In the genomic region with DNA sequence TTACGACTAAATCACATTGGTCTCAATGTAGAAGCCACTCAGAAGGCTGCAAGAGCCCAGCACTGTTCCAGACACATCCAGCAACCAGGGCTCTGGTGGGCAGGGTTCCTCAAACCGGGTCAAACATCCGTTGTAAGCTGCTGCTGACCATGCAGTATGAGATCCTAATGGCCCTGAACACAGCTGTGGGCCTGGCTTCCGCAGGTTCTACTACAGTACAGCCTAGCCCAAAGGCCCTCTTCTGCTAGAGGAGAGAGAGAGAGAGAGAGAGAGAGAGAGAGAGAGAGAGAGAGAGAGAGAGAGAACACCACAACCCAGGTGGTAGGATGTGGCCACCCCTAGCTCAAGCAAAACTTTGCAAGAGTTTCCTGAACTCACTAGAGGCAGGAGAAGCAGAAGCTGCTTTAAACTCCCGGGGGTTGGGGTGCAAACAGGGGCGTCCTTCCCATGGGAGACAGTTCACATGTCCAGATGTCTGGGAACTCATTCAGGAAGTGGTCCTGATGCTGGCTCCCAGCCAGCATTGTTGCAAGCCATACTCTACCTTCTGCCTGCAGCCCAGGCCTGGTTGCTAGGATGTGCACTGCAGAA, we compare ENCODE assay signal across 11 mouse cellular contexts. TPM values are rescaled to one million over a fixed set of nuclear protein-coding genes. Genes with fewer than 3 reads are reported as not detected.
DNase-seq lines count a peak whose midpoint lies in the region; ATAC-seq and TF ChIP-seq lines count a peak whose summit lies in the region.
"Had no signal": no experiment of that assay in that cellular context is flagged by ENCODE, and none has a peak within 500 bp of the region (broad histone marks: within the 10 kb centered on the region; RNA-seq: fewer than 3 reads in every experiment).

No protein-coding gene starts in this region.

- no peaks in the 10 kb centered on the region for H3K27me3 ChIP-seq in forebrain, embryonic 15.5 days
- no peaks in the 10 kb centered on the region for H3K27me3 ChIP-seq in forebrain, embryonic 11.5 days (ENCODE audit: control insufficient read depth, insufficient read depth, low read length)
- no peaks in the 10 kb centered on the region for H3K27me3 ChIP-seq in midbrain, postnatal 0 days (ENCODE audit: insufficient read depth, low read length)
- no peaks in the 10 kb centered on the region for H3K27me3 ChIP-seq in midbrain, embryonic 13.5 days
- H3K27me3 ChIP-seq in kidney, embryonic 15.5 days: no peaks in the 10 kb centered on the region
- no peaks in the 10 kb centered on the region for H3K27me3 ChIP-seq in forebrain, embryonic 12.5 days
- H3K27me3 ChIP-seq: liver, embryonic 13.5 days had no signal

- 64% methylated on average over 6 of the region's 6 CpGs for WGBS in forebrain, embryonic 15.5 days
- WGBS in forebrain, embryonic 11.5 days: 74% methylated on average over 6 of the region's 6 CpGs
- 56% methylated on average over 6 of the region's 6 CpGs for WGBS in midbrain, postnatal 0 days
- WGBS in midbrain, embryonic 13.5 days: 64% methylated on average over 6 of the region's 6 CpGs
- WGBS in kidney, embryonic 15.5 days: 57% methylated on average over 6 of the region's 6 CpGs
- 64% methylated on average over 6 of the region's 6 CpGs for WGBS in forebrain, embryonic 12.5 days

- H3K4me1 ChIP-seq in forebrain, embryonic 15.5 days: no peaks in the 10 kb centered on the region
- no peaks in the 10 kb centered on the region for H3K4me1 ChIP-seq in forebrain, embryonic 11.5 days (replicated peaks; ENCODE audit: control insufficient read depth, insufficient read depth, low read length)
- no peaks in the 10 kb centered on the region for H3K4me1 ChIP-seq in midbrain, postnatal 0 days (ENCODE audit: insufficient read depth, low read length)
- 0 out of 2 replicates have a peak, but pooled peaks cover 4% of the 10 kb centered on the region for H3K4me1 ChIP-seq in midbrain, embryonic 13.5 days (replicated peaks)
- no peaks in the 10 kb centered on the region for H3K4me1 ChIP-seq in kidney, embryonic 15.5 days
- H3K4me1 ChIP-seq in forebrain, embryonic 12.5 days: peaks cover 5% of the 10 kb centered on the region; the same call in 1 of the 2 replicates

- TF ChIP-seq CTCF in midbrain, postnatal 0 days (IDR thresholded peaks at IDR 0.05): no peak

- no peaks in the 10 kb centered on the region for H3K9me3 ChIP-seq in forebrain, embryonic 15.5 days
- H3K9me3 ChIP-seq in forebrain, embryonic 11.5 days (ENCODE audit: control insufficient read depth, low read length): no peaks in the 10 kb centered on the region
- H3K9me3 ChIP-seq in midbrain, postnatal 0 days (ENCODE audit: low read length): no peaks in the 10 kb centered on the region
- no peaks in the 10 kb centered on the region for H3K9me3 ChIP-seq in midbrain, embryonic 13.5 days
- H3K9me3 ChIP-seq in kidney, embryonic 15.5 days (replicated peaks): no peaks in the 10 kb centered on the region
- H3K9me3 ChIP-seq in forebrain, embryonic 12.5 days: no peaks in the 10 kb centered on the region
- H3K9me3 ChIP-seq: liver, embryonic 13.5 days had no signal

- DNase-seq in forebrain, embryonic 11.5 days (ENCODE audit: low spot score): no peak
- DNase-seq in midbrain, postnatal 0 days (ENCODE audit: low spot score): no peak
- DNase-seq in thymus, postnatal 36 days: peak; percentile 58 to 69
- DNase-seq: gastrocnemius, postnatal 36 days; liver, embryonic 13.5 days; right cerebral cortex, postnatal 4 days had no signal

- 0 out of 2 replicates have a peak, but pooled peaks have one; percentile 38 for ATAC-seq in forebrain, embryonic 15.5 days (replicated peaks)
- ATAC-seq in forebrain, embryonic 11.5 days (replicated peaks; ENCODE audit: low FRiP score): no peak
- ATAC-seq in midbrain, postnatal 0 days (ENCODE audit: low FRiP score): no peak
- no peak for ATAC-seq in midbrain, embryonic 13.5 days
- peak; percentile 68 for ATAC-seq in inflammation-experienced regulatory T-cells, adult 6 months
- no peak for ATAC-seq in kidney, embryonic 15.5 days (replicated peaks; ENCODE audit: low FRiP score)
- ATAC-seq in forebrain, embryonic 12.5 days (ENCODE audit: low FRiP score): no peak

- H3K4me2 ChIP-seq in forebrain, embryonic 15.5 days (replicated peaks): no peak overlapping the region
- H3K4me2 ChIP-seq in forebrain, embryonic 11.5 days (ENCODE audit: low read depth, low read length, severe bottlenecking): no peak overlapping the region
- no peak overlapping the region for H3K4me2 ChIP-seq in midbrain, postnatal 0 days (ENCODE audit: low read depth, low read length, poor library complexity, severe bottlenecking)
- H3K4me2 ChIP-seq in midbrain, embryonic 13.5 days (replicated peaks): no peak overlapping the region
- H3K4me2 ChIP-seq in kidney, embryonic 15.5 days: no peak overlapping the region
- no peak overlapping the region for H3K4me2 ChIP-seq in forebrain, embryonic 12.5 days
- H3K4me2 ChIP-seq: liver, embryonic 13.5 days had no signal

- H3K27ac ChIP-seq in forebrain, embryonic 15.5 days (replicated peaks): no peak overlapping the region
- no peak overlapping the region for H3K27ac ChIP-seq in forebrain, embryonic 11.5 days (ENCODE audit: low read depth, low read length)
- H3K27ac ChIP-seq in midbrain, postnatal 0 days (ENCODE audit: low read depth, low read length): 0 out of 2 replicates have a peak overlapping the region, but pooled peaks have one; percentile 6
- no peak overlapping the region for H3K27ac ChIP-seq in midbrain, embryonic 13.5 days
- no peak overlapping the region; the same call in 1 of the 2 replicates for H3K27ac ChIP-seq in kidney, embryonic 15.5 days
- no peak overlapping the region for H3K27ac ChIP-seq in forebrain, embryonic 12.5 days
- H3K27ac ChIP-seq: liver, embryonic 13.5 days had no signal

- H3K36me3 ChIP-seq in forebrain, embryonic 15.5 days: no peaks in the 10 kb centered on the region
- no peaks in the 10 kb centered on the region for H3K36me3 ChIP-seq in forebrain, embryonic 11.5 days (ENCODE audit: control insufficient read depth, insufficient read depth, low read length)
- no peaks in the 10 kb centered on the region for H3K36me3 ChIP-seq in midbrain, postnatal 0 days (ENCODE audit: insufficient read depth, low read length)
- no peaks in the 10 kb centered on the region for H3K36me3 ChIP-seq in midbrain, embryonic 13.5 days
- no peaks in the 10 kb centered on the region for H3K36me3 ChIP-seq in kidney, embryonic 15.5 days
- H3K36me3 ChIP-seq in forebrain, embryonic 12.5 days (replicated peaks): no peaks in the 10 kb centered on the region
- H3K36me3 ChIP-seq: liver, embryonic 13.5 days had no signal

- H3K9ac ChIP-seq in forebrain, embryonic 15.5 days (replicated peaks): no peak overlapping the region
- H3K9ac ChIP-seq in forebrain, embryonic 11.5 days (ENCODE audit: low read length): no peak overlapping the region
- no peak overlapping the region for H3K9ac ChIP-seq in midbrain, postnatal 0 days (replicated peaks; ENCODE audit: low read length, poor library complexity, severe bottlenecking)
- H3K9ac ChIP-seq in midbrain, embryonic 13.5 days (replicated peaks): no peak overlapping the region
- no peak overlapping the region for H3K9ac ChIP-seq in kidney, embryonic 15.5 days
- no peak overlapping the region for H3K9ac ChIP-seq in forebrain, embryonic 12.5 days
- H3K9ac ChIP-seq: liver, embryonic 13.5 days had no signal

- H3K4me3 ChIP-seq in forebrain, embryonic 15.5 days: no peak overlapping the region
- H3K4me3 ChIP-seq in forebrain, embryonic 11.5 days (ENCODE audit: low read depth, low read length): no peak overlapping the region
- H3K4me3 ChIP-seq in midbrain, postnatal 0 days (ENCODE audit: low read depth, low read length): no peak overlapping the region
- H3K4me3 ChIP-seq in midbrain, embryonic 13.5 days (replicated peaks): no peak overlapping the region
- H3K4me3 ChIP-seq in kidney, embryonic 15.5 days (replicated peaks): no peak overlapping the region
- no peak overlapping the region for H3K4me3 ChIP-seq in forebrain, embryonic 12.5 days (replicated peaks)
- H3K4me3 ChIP-seq: liver, embryonic 13.5 days had no signal

RNA-seq across cellular contexts. Expression of gene Dgkd, which starts 23.4 kb away (rescaled TPM):
- 47.1 and 50.2 TPM in 2 replicates for polyA plus RNA-seq in forebrain, embryonic 15.5 days (2015; fragmentation: Nextera tagmentation; extraction: Ambion mirVana)
- 45.7 and 46.3 TPM in 2 replicates for polyA plus RNA-seq in forebrain, embryonic 11.5 days (2014; fragmentation: Nextera tagmentation; extraction: Ambion mirVana)
- total RNA-seq in midbrain, postnatal 0 days (2014; rRNA removed): 75.1 and 77.5 TPM in 2 replicates
- 36.6 and 38.2 TPM in 2 replicates for polyA plus RNA-seq in midbrain, postnatal 0 days (2015; fragmentation: Nextera tagmentation; extraction: Ambion mirVana)
- polyA plus RNA-seq in midbrain, embryonic 13.5 days (2015; fragmentation: Nextera tagmentation; extraction: Ambion mirVana): 41.2 and 43.7 TPM in 2 replicates
- 10 to 100 TPM; 19.3 to 35.5 (median 34.2) TPM for polyA plus RNA-seq in inflammation-experienced regulatory T-cells, adult 6 months (2017; shearing (Covaris generic))
- polyA plus RNA-seq in kidney, embryonic 15.5 days (2015; fragmentation: Nextera tagmentation; extraction: Ambion mirVana): 30.0 and 33.6 TPM in 2 replicates
- 43.2 and 45.8 TPM in 2 replicates for polyA plus RNA-seq in forebrain, embryonic 12.5 days (2016; fragmentation: Nextera tagmentation; extraction: Ambion mirVana)

RNA-seq across cellular contexts. Expression of gene Sag, which starts 26.2 kb away (rescaled TPM):
- 1.8 and 2.4 TPM in 2 replicates for polyA plus RNA-seq in forebrain, embryonic 15.5 days (2015; fragmentation: Nextera tagmentation; extraction: Ambion mirVana)
- polyA plus RNA-seq in forebrain, embryonic 11.5 days (2014; fragmentation: Nextera tagmentation; extraction: Ambion mirVana): 2.3 and 2.7 TPM in 2 replicates
- total RNA-seq in midbrain, postnatal 0 days (2014; rRNA removed): not detected in 2 replicates
- polyA plus RNA-seq in midbrain, postnatal 0 days (2015; fragmentation: Nextera tagmentation; extraction: Ambion mirVana): 1.2 and 1.9 TPM in 2 replicates
- polyA plus RNA-seq in midbrain, embryonic 13.5 days (2015; fragmentation: Nextera tagmentation; extraction: Ambion mirVana): 2.5 and 3.2 TPM in 2 replicates
- 1 to 10 TPM; 1.7 to 5.3 (median 4.2) TPM for polyA plus RNA-seq in inflammation-experienced regulatory T-cells, adult 6 months (2017; shearing (Covaris generic))
- 3.0 and 3.1 TPM in 2 replicates for polyA plus RNA-seq in kidney, embryonic 15.5 days (2015; fragmentation: Nextera tagmentation; extraction: Ambion mirVana)
- 2.7 TPM in 2 replicates for polyA plus RNA-seq in forebrain, embryonic 12.5 days (2016; fragmentation: Nextera tagmentation; extraction: Ambion mirVana)

Comparison
In these comparisons a context has a peak if more than half of its experiments do, and no peak if none do; other contexts are left out.
1. ATAC-seq: peak in forebrain, embryonic 15.5 days (single experiment) and inflammation-experienced regulatory T-cells, adult 6 months (single experiment); none in forebrain, embryonic 11.5 days (single experiment), midbrain, postnatal 0 days (single experiment), midbrain, embryonic 13.5 days (single experiment), kidney, embryonic 15.5 days (single experiment) and forebrain, embryonic 12.5 days (single experiment).
2. DNase-seq: peak in thymus, postnatal 36 days (2 of 2); none in forebrain, embryonic 11.5 days (single experiment) and midbrain, postnatal 0 days (single experiment).